Mouse (Mus musculus) midbrain, embryonic 14.5 days (tissue): ENCODE measurements around the gene Fbln2. TPM values are rescaled to one million over a fixed set of nuclear protein-coding genes. Genes with fewer than 3 reads are reported as not detected.

ENCODE experiments used
- ATAC-seq: fragments of 200-750 bp; cut with Nextera tagmentation; 2 replicates; pipeline ENCODE4 v1.8.0; 2017; ENCODE audit warnings: moderate number of reproducible peaks, moderate library complexity; ENCODE audit not compliant: low FRiP score, low TSS enrichment
- DNase-seq: peaks from one replicate; pipeline ENCODE4 v3.0.0-alpha.2; 2015
- H3K27ac ChIP-seq: fragments of 300-500 bp; sonication (generic); replicated peaks from 2 replicates; pipeline ENCODE4 v1.5.1; 2014; ENCODE audit warnings: mild to moderate bottlenecking, low read depth, low read length, moderate library complexity
- H3K27me3 ChIP-seq: fragments of 300-500 bp; sonication (generic); 2 replicates; pipeline ENCODE4 v1.6.1; 2014; ENCODE audit warnings: low read length, control low read depth, mixed read lengths; ENCODE audit not compliant: control insufficient read depth, insufficient read depth
- H3K36me3 ChIP-seq: fragments of 300-500 bp; sonication (generic); 2 replicates; pipeline ENCODE4 v1.6.1; 2014; ENCODE audit warnings: low read length, control low read depth; ENCODE audit not compliant: control insufficient read depth, insufficient read depth
- H3K4me1 ChIP-seq: fragments of 300-500 bp; sonication (generic); 2 replicates; pipeline ENCODE4 v1.6.1; 2014; ENCODE audit warnings: mild to moderate bottlenecking, antibody characterized with exemption, low read length, control low read depth; ENCODE audit not compliant: control insufficient read depth, insufficient read depth
- H3K4me2 ChIP-seq: fragments of 300-500 bp; sonication (generic); 2 replicates; pipeline ENCODE4 v1.6.1; 2014; ENCODE audit warnings: mild to moderate bottlenecking, low read length, moderate library complexity
- H3K4me3 ChIP-seq: fragments of 300-500 bp; sonication (generic); replicated peaks from 2 replicates; pipeline ENCODE4 v1.5.1; 2014; ENCODE audit warnings: low read depth, low read length
- H3K9ac ChIP-seq: fragments of 300-500 bp; sonication (generic); replicated peaks from 2 replicates; pipeline ENCODE4 v1.6.1; 2014; ENCODE audit warnings: mild to moderate bottlenecking, low read length, moderate library complexity
- H3K9me3 ChIP-seq: fragments of 300-500 bp; sonication (generic); 2 replicates; pipeline ENCODE4 v1.6.1; 2016; ENCODE audit warnings: low read length, control low read depth, mixed read lengths; ENCODE audit not compliant: control insufficient read depth
- WGBS: fragments of 180-500 bp; shearing (Covaris S2); extraction: QIAGEN DNeasy Blood & Tissue Kit; methylation state at CpG from one replicate; pipeline ENCODE4 v1.1.7; 2014; 5-methylcytosine and 5-hydroxymethylcytosine counted together
- polyA plus RNA-seq: library from polyadenylated mRNA; unstranded; fragments of >200 nt; fragmentation: Nextera tagmentation; extraction: Ambion mirVana; gene quantifications from 2 replicates; pipeline ENCODE4 v1.2.1, GENCODE M21; 2014

The Fbln2 gene
- polyA plus RNA-seq, 1 experiment from 2014 or later = 12.0 TPM

DNA sequence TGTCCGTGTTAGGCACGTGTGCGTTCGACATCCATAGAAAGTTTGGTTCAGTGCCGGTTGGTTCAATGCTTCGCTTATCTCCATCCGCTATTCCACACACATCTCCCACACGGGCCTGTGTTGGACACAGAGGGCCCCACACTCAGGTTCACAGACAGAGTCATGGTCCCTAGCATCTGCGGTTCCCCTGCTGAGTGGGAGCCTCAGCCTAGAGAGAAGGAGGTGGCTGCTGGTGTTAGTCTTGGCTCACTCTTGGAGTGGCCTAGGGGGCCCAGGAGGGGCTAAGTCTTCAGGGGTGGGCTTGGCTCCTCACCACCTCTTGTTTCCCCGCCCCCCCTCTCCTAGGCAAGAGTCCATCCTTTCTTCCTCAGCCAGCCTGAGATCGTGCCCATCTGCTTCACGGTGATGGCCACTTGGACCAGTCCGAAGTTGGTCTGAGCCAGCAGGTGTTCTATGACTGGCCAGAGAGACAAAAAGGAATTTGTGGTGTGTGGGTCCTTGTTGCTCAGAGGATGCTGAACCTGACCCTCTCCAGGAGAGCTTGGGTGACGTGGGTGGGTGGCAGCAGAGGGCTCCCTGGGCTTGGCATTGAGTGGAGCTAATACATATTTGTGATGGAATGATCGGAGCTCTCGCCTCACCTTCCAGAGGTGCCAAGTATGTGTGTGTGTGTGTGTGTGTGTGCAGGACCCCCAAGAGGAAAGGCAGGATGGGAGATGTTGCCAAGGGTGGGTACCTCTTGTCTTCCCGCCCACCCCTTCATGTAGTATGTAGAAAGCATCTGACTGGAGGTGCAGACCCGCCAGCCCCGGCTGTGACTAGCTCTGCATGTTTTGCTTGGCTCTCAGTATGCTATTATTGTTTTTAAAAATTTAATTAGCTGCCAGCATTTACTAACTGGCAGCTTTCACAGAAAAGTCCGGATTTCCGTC is 1.3 kb downstream of the Fbln2 start:
- H3K9ac ChIP-seq = no peak overlapping the region
- peaks cover 8% of the 10 kb centered on the region; the same call in 1 of the 2 replicates for H3K4me1 ChIP-seq
- no peaks in the 10 kb centered on the region for H3K27me3 ChIP-seq
- 68% methylated on average over 21 of the region's 21 CpGs for WGBS
- no peaks in the 10 kb centered on the region for H3K36me3 ChIP-seq
- peak overlapping the region; percentile 53 for H3K4me2 ChIP-seq
- DNase-seq (no peak), ATAC-seq (no peak)
- no peak overlapping the region for H3K27ac ChIP-seq
- no peak overlapping the region for H3K4me3 ChIP-seq
- H3K9me3 ChIP-seq = no peaks in the 10 kb centered on the region

GRCm38 (mm10) chr6:91215454-91215853 is 3.2 kb downstream of the Fbln2 start:
- no peak overlapping the region for H3K4me2 ChIP-seq
- peaks cover 8% of the 10 kb centered on the region; the same call in 1 of the 2 replicates for H3K4me1 ChIP-seq
- H3K9me3 ChIP-seq = no peaks in the 10 kb centered on the region
- H3K9ac ChIP-seq = no peak overlapping the region
- H3K4me3 ChIP-seq = no peak overlapping the region
- WGBS = 54% methylated on average over 1 of the region's 1 CpGs
- ATAC-seq (no peak), DNase-seq (no peak)
- H3K36me3 ChIP-seq = no peaks in the 10 kb centered on the region
- no peak overlapping the region for H3K27ac ChIP-seq
- no peaks in the 10 kb centered on the region for H3K27me3 ChIP-seq

- DNase-seq (no peak), ATAC-seq (no peak)
- H3K4me2 ChIP-seq = no peak overlapping the region
- H3K27ac ChIP-seq = no peak overlapping the region
- no peaks in the 10 kb centered on the region for H3K4me1 ChIP-seq
- H3K4me3 ChIP-seq = no peak overlapping the region
- WGBS = 58% methylated on average over 9 of the region's 9 CpGs
- H3K9me3 ChIP-seq = no peaks in the 10 kb centered on the region
- no peak overlapping the region for H3K9ac ChIP-seq
- no peaks in the 10 kb centered on the region for H3K27me3 ChIP-seq
- H3K36me3 ChIP-seq = no peaks in the 10 kb centered on the region
These were observed 6.2 kb downstream of the Fbln2 start for GRCm38 (mm10) chr6:91218445-91218844.

DNA sequence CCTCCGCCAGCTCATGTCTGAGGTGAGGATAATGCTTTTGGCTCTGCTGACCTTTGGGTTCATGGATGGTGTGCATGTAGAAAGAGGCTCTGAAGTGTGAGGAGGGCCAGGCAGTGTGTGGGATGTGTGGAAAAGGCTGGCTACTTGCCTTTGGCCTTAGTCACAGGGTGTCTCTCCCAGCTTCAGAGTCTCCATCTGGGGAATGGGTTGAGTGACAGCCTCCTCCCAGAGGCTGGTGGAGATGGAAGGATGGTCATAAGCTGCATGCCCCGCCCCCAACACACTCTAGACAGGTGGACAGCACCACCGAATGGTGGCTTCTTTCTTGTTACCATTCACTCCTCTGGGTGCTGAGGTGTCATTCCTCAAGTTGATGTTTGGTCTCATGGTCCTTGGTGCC is 6.6 kb downstream of the Fbln2 start:
- H3K4me3 ChIP-seq = no peak overlapping the region
- no peaks in the 10 kb centered on the region for H3K27me3 ChIP-seq
- no peak for DNase-seq
- H3K36me3 ChIP-seq = no peaks in the 10 kb centered on the region
- no peaks in the 10 kb centered on the region for H3K4me1 ChIP-seq
- WGBS = 70% methylated on average over 3 of the region's 3 CpGs
- no peaks in the 10 kb centered on the region for H3K9me3 ChIP-seq
- no peak overlapping the region for H3K27ac ChIP-seq
- no peak overlapping the region for H3K9ac ChIP-seq
- ATAC-seq = no peak
- no peak overlapping the region for H3K4me2 ChIP-seq

DNA sequence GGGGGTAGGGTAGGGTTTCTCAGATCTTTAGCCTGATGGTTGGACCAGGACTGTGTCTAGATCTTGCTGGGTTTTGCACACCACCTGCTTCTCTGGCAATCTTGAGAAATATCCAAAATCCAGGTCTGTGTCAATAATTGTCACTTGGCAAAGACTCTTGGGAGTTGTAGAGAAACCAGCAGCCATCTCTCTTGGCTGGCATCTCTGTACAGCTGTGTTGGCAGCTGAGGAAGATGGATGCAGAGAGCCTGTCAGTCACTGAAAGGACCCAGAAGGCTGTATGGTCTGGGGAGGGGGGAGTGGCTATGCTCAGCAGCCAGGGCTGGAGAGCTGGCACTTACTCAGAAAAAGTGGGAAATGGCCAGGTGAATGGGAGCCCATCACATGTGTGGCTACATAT is 7.8 kb downstream of the Fbln2 start:
- Histone ChIP-seq H3K4me3 (no peak overlapping the region), H3K9ac (no peak overlapping the region), H3K27ac (no peak overlapping the region), H3K4me1 (no peaks in the 10 kb centered on the region), H3K9me3 (no peaks in the 10 kb centered on the region), H3K36me3 (no peaks in the 10 kb centered on the region), H3K27me3 (no peaks in the 10 kb centered on the region), H3K4me2 (no peak overlapping the region)
- DNase-seq (no peak), ATAC-seq (no peak)

DNA sequence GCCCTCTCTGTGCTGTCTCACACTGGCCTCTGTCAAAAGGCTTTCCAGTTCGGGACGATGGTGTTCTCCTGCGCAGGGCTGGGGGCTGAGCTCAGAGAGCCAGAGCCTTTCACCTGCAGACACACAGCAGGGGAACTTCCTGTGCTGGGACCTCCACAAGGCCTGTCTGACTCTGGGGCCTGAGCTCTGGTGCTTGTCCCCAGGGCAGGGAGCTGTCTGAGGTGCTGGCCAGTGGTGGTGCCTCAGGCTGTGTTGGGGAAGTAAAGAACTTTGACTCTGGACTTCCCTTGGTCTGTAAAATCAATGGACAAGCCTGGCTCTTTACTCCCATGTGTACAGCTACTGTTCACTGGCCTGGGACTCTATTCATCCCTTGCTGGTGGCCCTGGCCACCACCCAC is 8.8 kb downstream of the Fbln2 start:
- H3K27me3 ChIP-seq = no peaks in the 10 kb centered on the region
- 11% methylated on average over 3 of the region's 3 CpGs for WGBS
- no peaks in the 10 kb centered on the region for H3K36me3 ChIP-seq
- DNase-seq (no peak), ATAC-seq (no peak)
- H3K9ac ChIP-seq = no peak overlapping the region
- no peak overlapping the region for H3K4me3 ChIP-seq
- no peaks in the 10 kb centered on the region for H3K9me3 ChIP-seq
- H3K27ac ChIP-seq = no peak overlapping the region
- no peak overlapping the region for H3K4me2 ChIP-seq
- no peaks in the 10 kb centered on the region for H3K4me1 ChIP-seq

DNA sequence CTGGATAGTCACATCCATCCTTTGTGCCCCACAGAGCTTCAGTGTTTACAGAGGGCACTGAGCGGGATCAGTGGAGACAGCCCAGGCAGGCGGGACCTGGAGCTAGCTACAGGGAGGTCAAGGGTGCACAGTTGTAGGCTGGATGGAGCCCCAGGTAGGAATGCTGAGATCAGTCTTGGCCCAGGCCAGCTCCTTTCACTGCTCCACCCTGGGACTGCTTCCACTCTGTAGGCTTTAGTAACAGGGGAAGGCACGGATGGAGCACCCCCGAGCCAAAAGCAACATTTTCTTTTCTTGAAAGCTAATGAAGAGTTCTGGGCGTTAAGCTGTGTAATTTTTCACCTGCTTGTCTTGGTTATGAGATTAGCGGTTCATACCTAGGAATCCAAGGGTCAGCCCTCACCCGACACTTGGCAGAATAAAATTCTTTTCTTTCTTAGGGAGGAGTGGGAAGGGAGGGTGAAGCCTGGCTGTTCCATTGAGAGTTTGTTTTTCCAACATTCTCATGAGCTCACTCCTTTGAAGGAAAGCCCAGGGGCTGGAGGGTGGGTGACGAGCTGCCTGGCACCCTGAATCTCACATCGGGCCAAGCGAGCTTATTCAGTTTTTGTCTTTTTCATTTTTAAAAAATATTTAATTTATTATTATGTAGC is 10.6 kb downstream of the Fbln2 start:
- DNase-seq = no peak
- Histone ChIP-seq H3K27me3 (no peaks in the 10 kb centered on the region), H3K9ac (no peak overlapping the region), H3K4me2 (no peak overlapping the region), H3K9me3 (no peaks in the 10 kb centered on the region), H3K36me3 (no peaks in the 10 kb centered on the region), H3K27ac (no peak overlapping the region), H3K4me1 (no peaks in the 10 kb centered on the region), H3K4me3 (no peak overlapping the region)
- 86% methylated on average over 10 of the region's 10 CpGs for WGBS
- ATAC-seq = no peak

DNA sequence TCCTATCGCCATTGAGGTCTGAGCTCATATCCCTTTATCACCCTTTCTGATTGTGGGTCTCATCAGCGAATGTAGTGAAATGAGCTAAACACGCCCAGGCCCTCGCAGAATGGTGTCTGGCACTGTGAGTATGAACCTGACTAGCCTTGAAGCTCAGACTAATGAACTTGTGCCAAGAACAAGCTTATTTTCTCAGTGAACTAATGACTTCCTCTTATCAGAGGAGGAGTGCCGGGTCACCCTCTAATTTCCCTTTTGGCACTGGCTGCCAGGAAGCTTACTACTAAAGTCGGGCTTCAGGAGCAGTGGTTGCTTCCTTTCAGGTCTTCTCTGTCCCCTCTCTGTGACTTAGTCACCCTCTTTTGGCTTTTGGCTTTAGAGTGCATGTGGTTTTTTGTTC is 12.7 kb downstream of the Fbln2 start:
- Histone ChIP-seq H3K4me3 (no peak overlapping the region), H3K27me3 (no peaks in the 10 kb centered on the region)

DNA sequence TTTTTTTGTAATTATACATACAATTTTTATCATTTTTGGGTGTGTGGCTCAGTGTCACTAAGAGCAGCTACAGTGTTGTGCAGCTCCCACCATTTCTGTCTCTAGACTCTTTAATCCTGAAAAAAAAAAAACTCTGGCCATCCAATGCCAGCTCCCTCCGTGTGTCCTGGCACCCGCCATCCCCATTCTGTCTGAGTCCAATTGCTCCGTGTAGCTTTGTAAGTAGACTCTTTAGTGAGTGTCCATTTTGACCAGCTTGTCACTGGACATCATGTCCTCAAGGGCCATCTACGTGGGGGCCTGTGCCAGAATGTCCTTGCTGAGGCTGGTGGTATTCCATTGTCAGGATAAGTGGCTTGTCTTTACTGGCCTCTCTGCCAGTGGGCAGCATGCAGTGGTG is 13.1 kb downstream of the Fbln2 start:
- Histone ChIP-seq H3K4me2 (no peak overlapping the region), H3K9ac (no peak overlapping the region), H3K4me3 (no peak overlapping the region), H3K4me1 (no peaks in the 10 kb centered on the region), H3K36me3 (no peaks in the 10 kb centered on the region), H3K9me3 (no peaks in the 10 kb centered on the region), H3K27me3 (no peaks in the 10 kb centered on the region), H3K27ac (no peak overlapping the region)
- DNase-seq = no peak
- ATAC-seq = no peak
- WGBS = 76% methylated on average over 4 of the region's 4 CpGs

More for the DNA sequence above, 12.7 kb downstream of the Fbln2 start:
- H3K27ac ChIP-seq = no peak overlapping the region
- ATAC-seq (no peak), DNase-seq (no peak)
- WGBS = 89% methylated on average over 6 of the region's 6 CpGs
- H3K9me3 ChIP-seq = no peaks in the 10 kb centered on the region
- H3K4me1 ChIP-seq = no peaks in the 10 kb centered on the region
- H3K9ac ChIP-seq = no peak overlapping the region
- H3K36me3 ChIP-seq = no peaks in the 10 kb centered on the region
- no peak overlapping the region for H3K4me2 ChIP-seq
